Mouse (Mus musculus) CH12.LX (cell line): ENCODE measurements at regions not wholly inside any gene's neighbourhood (a gene's known extent, or its start where the extent isn't known, plus 50 kb on each side); places are given as distances from the start of the nearest gene placed in this dataset.

Source experiments
- DNase-seq: peaks from one replicate; pipeline ENCODE4 v3.0.0-alpha.2; 2013; ENCODE audit errors: extremely low read depth
- H3K27ac ChIP-seq: 2 replicates; pipeline ENCODE4 v1.5.1; 2012; ENCODE audit warnings: low read depth, mild to moderate bottlenecking, control low read depth, moderate library complexity; ENCODE audit not compliant: insufficient read depth
- H3K27me3 ChIP-seq: replicated peaks from 2 replicates; pipeline ENCODE3; 2012; ENCODE audit warnings: inconsistent platforms
- H3K36me3 ChIP-seq, 2 experiments: replicated peaks in 1 of 2; 2 replicates each; pipeline versions ENCODE3 to v1.6.1; 2012; ENCODE audit warnings: inconsistent platforms in 1 of 2, low read length in 1 of 2, mild to moderate bottlenecking in 1 of 2, mixed read lengths in 1 of 2, moderate library complexity in 1 of 2; ENCODE audit not compliant: control insufficient read depth in 1 of 2, insufficient read depth in 1 of 2
- H3K4me1 ChIP-seq, 2 experiments: 2 replicates each; pipeline ENCODE4 v1.6.1; 2012; ENCODE audit warnings: inconsistent platforms in 1 of 2, moderate library complexity in 1 of 2; ENCODE audit not compliant: insufficient read depth in 2 of 2, control insufficient read depth in 1 of 2
- H3K4me2 ChIP-seq: 2 replicates; pipeline ENCODE4 v1.6.1; 2012; ENCODE audit warnings: low read depth, mild to moderate bottlenecking, control low read depth; ENCODE audit not compliant: poor library complexity, insufficient read depth, severe bottlenecking
- H3K4me3 ChIP-seq, 3 experiments: fragments of 150-350 bp in 1 of 3; sonication (generic) in 1 of 3; replicated peaks in 1 of 3; 2 replicates each; pipeline versions ENCODE3 to v1.5.1; 2011 to 2012; ENCODE audit warnings: low read depth in 2 of 3, low read length in 2 of 3, mild to moderate bottlenecking in 2 of 3, moderate library complexity in 2 of 3, control low read depth in 1 of 3, improper control_type of control experiment in 1 of 3, inconsistent platforms in 1 of 3, mixed read lengths in 1 of 3; ENCODE audit not compliant: poor library complexity in 1 of 3
- H3K79me2 ChIP-seq: replicated peaks from 2 replicates; pipeline ENCODE4 v1.6.1; 2012; ENCODE audit warnings: mild to moderate bottlenecking, moderate library complexity; ENCODE audit not compliant: control insufficient read depth, poor library complexity, insufficient read depth, severe bottlenecking; ENCODE audit errors: extremely low read depth
- H3K9ac ChIP-seq: 2 replicates; pipeline ENCODE4 v1.6.1; 2012; ENCODE audit warnings: low read depth, mild to moderate bottlenecking, control low read depth, moderate library complexity; ENCODE audit not compliant: insufficient read depth
- H3K9me3 ChIP-seq: replicated peaks from 2 replicates; pipeline ENCODE3; 2012; ENCODE audit warnings: low read length, inconsistent platforms, mixed read lengths
- BHLHE40 ChIP-seq: IDR thresholded peaks from 2 replicates; pipeline ENCODE4 v1.6.1; 2011; ENCODE audit warnings: mild to moderate bottlenecking, low read depth, low read length, improper control_type of control experiment
- CHD2 ChIP-seq: IDR thresholded peaks from 2 replicates; pipeline ENCODE4 v1.6.1; 2011; ENCODE audit warnings: low read length, improper control_type of control experiment
- CTCF ChIP-seq, 2 experiments: IDR thresholded peaks in 1 of 2; conservative IDR thresholded peaks in 1 of 2; 2 replicates each; pipeline ENCODE4 v1.5.1; 2011 to 2012; ENCODE audit warnings: low read depth in 2 of 2, low read length in 2 of 2, improper control_type of control experiment in 1 of 2, inconsistent platforms in 1 of 2, mild to moderate bottlenecking in 1 of 2, moderate library complexity in 1 of 2
- E2F4 ChIP-seq: IDR thresholded peaks from 2 replicates; pipeline ENCODE4 v1.6.1; 2011; ENCODE audit warnings: low read depth, low read length, improper control_type of control experiment; ENCODE audit not compliant: insufficient replicate concordance
- EP300 ChIP-seq: IDR thresholded peaks from 2 replicates; pipeline ENCODE4 v1.6.1; 2011; ENCODE audit warnings: low read length, improper control_type of control experiment
- GABPA ChIP-seq: IDR thresholded peaks from 2 replicates; pipeline ENCODE4 v1.6.1; 2012; ENCODE audit warnings: low read depth, low read length, improper control_type of control experiment, inconsistent platforms; ENCODE audit not compliant: insufficient replicate concordance
- HCFC1 ChIP-seq: IDR thresholded peaks from 2 replicates; pipeline ENCODE4 v1.6.1; 2012; ENCODE audit warnings: low read depth, mild to moderate bottlenecking, inconsistent platforms, low read length, improper control_type of control experiment
- JUND ChIP-seq: conservative IDR thresholded peaks from 2 replicates; pipeline ENCODE4 v1.6.1; 2011; ENCODE audit warnings: low read depth, low read length, improper control_type of control experiment
- MAFK ChIP-seq: IDR thresholded peaks from 2 replicates; pipeline ENCODE4 v1.6.1; 2011; ENCODE audit warnings: low read length, improper control_type of control experiment; ENCODE audit not compliant: insufficient replicate concordance
- MEF2A ChIP-seq: IDR thresholded peaks from 2 replicates; pipeline ENCODE4 v1.6.1; 2014; ENCODE audit warnings: low read depth, mild to moderate bottlenecking, inconsistent platforms, low read length, improper control_type of control experiment, borderline replicate concordance
- MXI1 ChIP-seq: IDR thresholded peaks from 2 replicates; pipeline ENCODE4 v1.6.1; 2011; ENCODE audit warnings: mild to moderate bottlenecking, low read depth, low read length, improper control_type of control experiment
- MYC ChIP-seq: IDR thresholded peaks from 2 replicates; pipeline ENCODE4 v1.6.1; 2011; ENCODE audit warnings: low read depth, mild to moderate bottlenecking, improper control_type of control experiment, low read length
- NRF1 ChIP-seq: IDR thresholded peaks from 2 replicates; pipeline ENCODE4 v1.6.1; 2014; ENCODE audit warnings: low read depth, mild to moderate bottlenecking, inconsistent platforms, low read length, improper control_type of control experiment, moderate library complexity
- PAX5 ChIP-seq: IDR thresholded peaks from 2 replicates; pipeline ENCODE4 v1.6.1; 2012; ENCODE audit warnings: low read length, inconsistent platforms, mixed read lengths
- POLR2A ChIP-seq: IDR thresholded peaks from 2 replicates; pipeline ENCODE4 v1.6.1; 2011; ENCODE audit warnings: low read depth, mild to moderate bottlenecking, improper control_type of control experiment, low read length
- POLR2AphosphoS2 ChIP-seq: IDR thresholded peaks from 2 replicates; pipeline ENCODE4 v1.6.1; 2011; ENCODE audit warnings: low read depth, low read length, improper control_type of control experiment
- RAD21 ChIP-seq: IDR thresholded peaks from 2 replicates; pipeline ENCODE4 v1.6.1; 2011; ENCODE audit warnings: low read depth, mild to moderate bottlenecking, low read length, improper control_type of control experiment, moderate library complexity
- SIN3A ChIP-seq: IDR thresholded peaks from 2 replicates; pipeline ENCODE4 v1.6.1; 2012; ENCODE audit warnings: low read length, improper control_type of control experiment, inconsistent platforms
- SMC3 ChIP-seq: IDR thresholded peaks from 2 replicates; pipeline ENCODE4 v1.6.1; 2011; ENCODE audit warnings: low read depth, low read length, improper control_type of control experiment
- TBP ChIP-seq: conservative IDR thresholded peaks from 2 replicates; pipeline ENCODE4 v1.6.1; 2011; ENCODE audit warnings: low read depth, low read length, improper control_type of control experiment
- TCF12 ChIP-seq: IDR thresholded peaks from 2 replicates; pipeline ENCODE4 v1.6.1; 2014; ENCODE audit warnings: low read depth, mild to moderate bottlenecking, inconsistent platforms, low read length, improper control_type of control experiment
- UBTF ChIP-seq: IDR thresholded peaks from 2 replicates; pipeline ENCODE4 v1.6.1; 2012; ENCODE audit warnings: low read depth, mild to moderate bottlenecking, inconsistent platforms, low read length, improper control_type of control experiment, moderate library complexity
- USF1 ChIP-seq: IDR thresholded peaks from 2 replicates; pipeline ENCODE4 v1.6.1; 2014; ENCODE audit warnings: low read depth, mild to moderate bottlenecking, inconsistent platforms, low read length, improper control_type of control experiment
- USF2 ChIP-seq: conservative IDR thresholded peaks from 2 replicates; pipeline ENCODE4 v1.6.1; 2011; ENCODE audit warnings: low read depth, low read length, improper control_type of control experiment
- ZKSCAN1 ChIP-seq: IDR thresholded peaks from 2 replicates; pipeline ENCODE4 v1.6.1; 2012; ENCODE audit warnings: low read depth, inconsistent platforms, low read length, improper control_type of control experiment, borderline replicate concordance
- dilution Hi-C: fragments of 300-500 bp; cut with MboI; formaldehyde crosslinking; loops from 2 replicates; pipeline ENCODE4 v1.14.3; 2020; ENCODE audit warnings: low sequenced_read_pairs; ENCODE audit not compliant: extremely low pct_unique_long_range_greater_than_20kb, extremely low pct_ligation_motif_present
- in situ Hi-C: fragments of 300-500 bp; cut with MboI; formaldehyde crosslinking; loops from 3 replicates; pipeline ENCODE4 v1.14.3; 2019; ENCODE audit warnings: low sequenced_read_pairs, low pct_ligation_motif_present, low pct_unique_long_range_greater_than_20kb, mixed read lengths

GRCm38 (mm10) chr14:106489074-106489473 lies 383.1 kb downstream of the Trim52 start:
- H3K27me3 ChIP-seq, result no peaks in the 10 kb centered on the region
- H3K4me3 ChIP-seq, result no peak overlapping the region
- dilution Hi-C loops, result no loop called here
- peaks cover 48% of the 10 kb centered on the region for H3K9me3 ChIP-seq
- H3K36me3 ChIP-seq, result no peaks in the 10 kb centered on the region
- no peaks in the 10 kb centered on the region for H3K79me2 ChIP-seq
- no peak overlapping the region for H3K4me2 ChIP-seq
- no peak overlapping the region for H3K27ac ChIP-seq
- in situ Hi-C loops, result no loop called here
- DNase-seq, result no peak
- TF ChIP-seq BHLHE40 (no peak), E2F4 (no peak), UBTF (no peak), JUND (no peak), HCFC1 (no peak), ZKSCAN1 (no peak), GABPA (no peak), SMC3 (no peak), TBP (no peak), PAX5 (no peak), USF1 (no peak), POLR2AphosphoS2 (no peak), EP300 (no peak), MAFK (no peak), CTCF (conservative IDR thresholded peaks at IDR 0.05 in 1 of 2, IDR thresholded peaks at IDR 0.05 in 1 of 2; ENCODE audit: low read depth in 2 of 2, low read length in 2 of 2) (no peak), CHD2 (no peak), NRF1 (no peak)
- TF ChIP-seq, all 38 proteins: peak for 0
- Histone ChIP-seq H3K9ac (no peak overlapping the region), H3K4me1 (no peaks in the 10 kb centered on the region)

- Histone ChIP-seq H3K79me2 (no peaks in the 10 kb centered on the region), H3K27ac (no peak overlapping the region), H3K4me1 (no peaks in the 10 kb centered on the region), H3K27me3 (no peaks in the 10 kb centered on the region), H3K4me2 (no peak overlapping the region), H3K9ac (no peak overlapping the region), H3K36me3 (no peaks in the 10 kb centered on the region), H3K9me3 (peaks cover 39% of the 10 kb centered on the region), H3K4me3 (no peak overlapping the region)
- dilution Hi-C loops, result no loop called here
- in situ Hi-C loops, result no loop called here
- DNase-seq, result no peak
- no peak for TF ChIP-seq EP300
- TF ChIP-seq CHD2, result no peak
- TF ChIP-seq E2F4, result no peak
- TF ChIP-seq GABPA, result no peak
- TF ChIP-seq UBTF, result no peak
- no peak for TF ChIP-seq JUND
- TF ChIP-seq RAD21, result no peak
- TF ChIP-seq MEF2A, result no peak
- no peak for TF ChIP-seq SMC3
- no peak for TF ChIP-seq POLR2A
- no peak for TF ChIP-seq TCF12
- no peak for TF ChIP-seq SIN3A
- TF ChIP-seq USF2, result no peak
- no peak for TF ChIP-seq MAFK
- no peak for TF ChIP-seq MYC
- TF ChIP-seq POLR2AphosphoS2, result no peak
- no peak for TF ChIP-seq MXI1
- no peak for TF ChIP-seq TBP
- no peak for TF ChIP-seq PAX5
Measured at GRCm38 (mm10) chr14:106491389-106491788, 385.4 kb downstream of the Trim52 start.
